Comparison of ENCODE assay signal across 11 mouse cellular contexts in genomic region chr10:99467319-99467842, GRCm38 (mm10).
DNase-seq lines count a peak whose midpoint lies in the region; ATAC-seq and TF ChIP-seq lines count a peak whose summit lies in the region.
"Had no signal": no experiment of that assay in that cellular context is flagged by ENCODE, and none has a peak within 500 bp of the region (broad histone marks: within the 10 kb centered on the region; RNA-seq: fewer than 3 reads in every experiment).

No protein-coding gene starts in this region.

- no peak overlapping the region for H3K9ac ChIP-seq in lung, embryonic 16.5 days (ENCODE audit: low read length)
- no peak overlapping the region for H3K9ac ChIP-seq in forebrain, embryonic 12.5 days

- DNase-seq in lung, adult 2 months, result no peak
- no peak for DNase-seq in lung, postnatal 14 days
- peak; percentile 32 to 58 for DNase-seq in heart, postnatal 36 days
- DNase-seq in gastrocnemius, adult 8-10 months (ENCODE audit: low spot score in 2 of 2), result no peak
- DNase-seq in adipocyte (ENCODE audit: low spot score), result no peak
- DNase-seq: cerebellum, adult 11 months; layer of hippocampus, postnatal 36 days had no signal

- H3K27ac ChIP-seq in lung, embryonic 16.5 days (ENCODE audit: low read length), result peak overlapping the region; percentile 71
- H3K27ac ChIP-seq in forebrain, embryonic 12.5 days, result no peak overlapping the region

- no peak for TF ChIP-seq POLR2A in lung, adult 2 months (IDR thresholded peaks at IDR 0.05; ENCODE audit: borderline replicate concordance, extremely low read depth, low read depth, low read length)

- H3K36me3 ChIP-seq in lung, embryonic 16.5 days (ENCODE audit: control insufficient read depth, insufficient read depth, low read length), result no peaks in the 10 kb centered on the region
- H3K36me3 ChIP-seq in forebrain, embryonic 12.5 days (replicated peaks), result no peaks in the 10 kb centered on the region
- H3K36me3 ChIP-seq: G1E had no signal

- peak overlapping the region; percentile 22; the same call in 1 of the 2 replicates for H3K4me2 ChIP-seq in lung, embryonic 16.5 days (ENCODE audit: low read depth, low read length)
- H3K4me2 ChIP-seq in forebrain, embryonic 12.5 days, result no peak overlapping the region

- H3K4me1 ChIP-seq in lung, adult 2 months (ENCODE audit: control insufficient read depth, insufficient read depth, low read length), result peaks cover 6% of the 10 kb centered on the region; the same call in 1 of the 2 replicates
- 0 out of 2 replicates have a peak, but pooled peaks cover 2% of the 10 kb centered on the region for H3K4me1 ChIP-seq in lung, embryonic 16.5 days (replicated peaks; ENCODE audit: control insufficient read depth, insufficient read depth, low read length)
- H3K4me1 ChIP-seq in forebrain, embryonic 12.5 days, result no peaks in the 10 kb centered on the region

- intact Hi-C loops in heart, postnatal 36 days (cut with DNase I), result loop anchor here (2.0 to 5.0 kb wide), 2 partner anchors 110 to 299 kb away; no protein-coding TSS in a partner anchor

- peak overlapping the region; percentile 41 for H3K4me3 ChIP-seq in lung, adult 2 months (replicated peaks; ENCODE audit: extremely low read depth, low read depth, low read length)
- no peak overlapping the region for H3K4me3 ChIP-seq in lung, embryonic 16.5 days (ENCODE audit: low read length)
- no peak overlapping the region for H3K4me3 ChIP-seq in forebrain, embryonic 12.5 days (replicated peaks)

- H3K27me3 ChIP-seq in lung, embryonic 16.5 days (ENCODE audit: control insufficient read depth, insufficient read depth, low read depth, low read length), result no peaks in the 10 kb centered on the region
- no peaks in the 10 kb centered on the region for H3K27me3 ChIP-seq in forebrain, embryonic 12.5 days

- 26% methylated on average over 9 of the region's 9 CpGs for WGBS in lung, adult 2 months
- WGBS in lung, embryonic 16.5 days, result 65% methylated on average over 9 of the region's 9 CpGs
- WGBS in forebrain, embryonic 12.5 days, result 70% methylated on average over 9 of the region's 9 CpGs

- H3K9me3 ChIP-seq in lung, embryonic 16.5 days (ENCODE audit: control insufficient read depth, low read length), result no peaks in the 10 kb centered on the region
- no peaks in the 10 kb centered on the region for H3K9me3 ChIP-seq in forebrain, embryonic 12.5 days

- no peak for TF ChIP-seq CTCF in lung, adult 2 months (IDR thresholded peaks at IDR 0.05; ENCODE audit: insufficient read depth, low read length)

- peak; percentile 62 for ATAC-seq in lung, embryonic 16.5 days (ENCODE audit: low read depth)
- ATAC-seq in forebrain, embryonic 12.5 days (ENCODE audit: low FRiP score), result no peak
- no peak for ATAC-seq in cerebellum, adult (ENCODE audit: insufficient number of reproducible peaks, low FRiP score, low TSS enrichment)

Comparison
In these comparisons a context has a peak if more than half of its experiments do, and no peak if none do; other contexts are left out.
1. DNase-seq: peak in heart, postnatal 36 days (2 of 2); none in lung, adult 2 months (single experiment), lung, postnatal 14 days (single experiment), gastrocnemius, adult 8-10 months (0 of 2) and adipocyte (single experiment).